ENCODE assay signal across 9 mouse cellular contexts in genomic region chr2:165417291-165417690, GRCm38 (mm10). TPM values are rescaled to one million over a fixed set of nuclear protein-coding genes. Genes with fewer than 3 reads are reported as not detected.
DNase-seq lines count a peak whose midpoint lies in the region; ATAC-seq and TF ChIP-seq lines count a peak whose summit lies in the region.
"Had no signal": no experiment of that assay in that cellular context is flagged by ENCODE, and none has a peak within 500 bp of the region (broad histone marks: within the 10 kb centered on the region; RNA-seq: fewer than 3 reads in every experiment).

No protein-coding gene starts in this region.

- H3K4me2 ChIP-seq in kidney, embryonic 14.5 days (replicated peaks; ENCODE audit: low read depth, low read length): no peak overlapping the region
- H3K4me2 ChIP-seq in hindbrain, embryonic 11.5 days (replicated peaks; ENCODE audit: low read depth, low read length): no peak overlapping the region
- no peak overlapping the region for H3K4me2 ChIP-seq in midbrain, postnatal 0 days (ENCODE audit: low read depth, low read length, poor library complexity, severe bottlenecking)

- no peak for ATAC-seq in kidney, embryonic 14.5 days (ENCODE audit: low FRiP score, low TSS enrichment)
- no peak for ATAC-seq in hindbrain, embryonic 11.5 days (ENCODE audit: low FRiP score)
- peak; percentile 53; the same call in 1 of the 2 replicates for ATAC-seq in midbrain, postnatal 0 days (ENCODE audit: low FRiP score)

- no peaks in the 10 kb centered on the region for H3K9me3 ChIP-seq in kidney, embryonic 14.5 days (ENCODE audit: control insufficient read depth, low read length)
- no peaks in the 10 kb centered on the region for H3K9me3 ChIP-seq in hindbrain, embryonic 11.5 days (ENCODE audit: control insufficient read depth, low read length)
- no peaks in the 10 kb centered on the region for H3K9me3 ChIP-seq in midbrain, postnatal 0 days (ENCODE audit: low read length)

- peak; percentile 66 for DNase-seq in kidney, adult 11 months
- DNase-seq in cerebellum, postnatal 36 days: peak; percentile 38 to 56
- peak; percentile 20 for DNase-seq in hindbrain, embryonic 11.5 days (ENCODE audit: low spot score)
- peak; percentile 67 to 70 for DNase-seq in left cerebral cortex, adult 18-20 months (ENCODE audit: low spot score in 2 of 2)
- DNase-seq in midbrain, postnatal 0 days (ENCODE audit: low spot score): peak; percentile 82
- DNase-seq in thymus, postnatal 4 days: no peak
- no peak for DNase-seq in spleen, postnatal 14 days (ENCODE audit: low spot score in 2 of 2)

- no peaks in the 10 kb centered on the region for H3K27me3 ChIP-seq in kidney, embryonic 14.5 days (ENCODE audit: control insufficient read depth, insufficient read depth, low read length)
- no peaks in the 10 kb centered on the region for H3K27me3 ChIP-seq in hindbrain, embryonic 11.5 days (ENCODE audit: control insufficient read depth, insufficient read depth, low read length)
- H3K27me3 ChIP-seq in midbrain, postnatal 0 days (ENCODE audit: insufficient read depth, low read length): no peaks in the 10 kb centered on the region

- H3K4me1 ChIP-seq in kidney, embryonic 14.5 days (ENCODE audit: control insufficient read depth, insufficient read depth, low read length): 0 out of 2 replicates have a peak, but pooled peaks cover 3% of the 10 kb centered on the region
- H3K4me1 ChIP-seq in hindbrain, embryonic 11.5 days (replicated peaks; ENCODE audit: control insufficient read depth, insufficient read depth, low read length): no peaks in the 10 kb centered on the region; the same call in 1 of the 2 replicates
- H3K4me1 ChIP-seq in midbrain, postnatal 0 days (ENCODE audit: insufficient read depth, low read length): peaks cover 3% of the 10 kb centered on the region; the same call in 1 of the 2 replicates

- TF ChIP-seq CTCF in midbrain, postnatal 0 days (IDR thresholded peaks at IDR 0.05): no peak

- H3K27ac ChIP-seq in kidney, embryonic 14.5 days (ENCODE audit: low read depth, low read length): no peak overlapping the region
- H3K27ac ChIP-seq in hindbrain, embryonic 11.5 days (ENCODE audit: low read depth, low read length): no peak overlapping the region
- no peak overlapping the region for H3K27ac ChIP-seq in midbrain, postnatal 0 days (ENCODE audit: low read depth, low read length)

- no peak overlapping the region for H3K4me3 ChIP-seq in kidney, embryonic 14.5 days (ENCODE audit: low read length)
- no peak overlapping the region for H3K4me3 ChIP-seq in hindbrain, embryonic 11.5 days (ENCODE audit: low read depth, low read length)
- H3K4me3 ChIP-seq in midbrain, postnatal 0 days (ENCODE audit: low read depth, low read length): no peak overlapping the region

- H3K9ac ChIP-seq in kidney, embryonic 14.5 days (ENCODE audit: low read depth, low read length): no peak overlapping the region
- no peak overlapping the region for H3K9ac ChIP-seq in hindbrain, embryonic 11.5 days (ENCODE audit: low read depth, low read length)
- no peak overlapping the region for H3K9ac ChIP-seq in midbrain, postnatal 0 days (replicated peaks; ENCODE audit: low read length, poor library complexity, severe bottlenecking)

- 70% methylated on average over 7 of the region's 7 CpGs for WGBS in kidney, embryonic 14.5 days
- 60% methylated on average over 7 of the region's 7 CpGs for WGBS in hindbrain, embryonic 11.5 days
- WGBS in midbrain, postnatal 0 days: 33% methylated on average over 7 of the region's 7 CpGs

- H3K36me3 ChIP-seq in kidney, embryonic 14.5 days (ENCODE audit: control insufficient read depth, insufficient read depth, low read length): no peaks in the 10 kb centered on the region
- H3K36me3 ChIP-seq in hindbrain, embryonic 11.5 days (ENCODE audit: control insufficient read depth, insufficient read depth, low read length): no peaks in the 10 kb centered on the region
- H3K36me3 ChIP-seq in midbrain, postnatal 0 days (ENCODE audit: insufficient read depth, low read length): no peaks in the 10 kb centered on the region

RNA-seq across cellular contexts. Expression of gene Ocstamp, which starts 17.1 kb away (rescaled TPM):
- polyA plus RNA-seq in kidney, embryonic 14.5 days (2014; fragmentation: Nextera tagmentation; extraction: Ambion mirVana): 0.07 and 0.09 TPM in 2 replicates
- 0.06 TPM in 1 of 2 replicates, not detected in the other for polyA plus RNA-seq in hindbrain, embryonic 11.5 days (2014; fragmentation: Nextera tagmentation; extraction: Ambion mirVana)
- total RNA-seq in left cerebral cortex, adult 18-20 months (2021): not detected
- not detected in 2 replicates for total RNA-seq in midbrain, postnatal 0 days (2014; rRNA removed)
- polyA plus RNA-seq in midbrain, postnatal 0 days (2015; fragmentation: Nextera tagmentation; extraction: Ambion mirVana): 0.04 and 0.06 TPM in 2 replicates
- total RNA-seq: MEL had no signal

RNA-seq across cellular contexts. Expression of gene Zfp334, which starts 29.2 kb away (rescaled TPM):
- polyA plus RNA-seq in kidney, embryonic 14.5 days (2014; fragmentation: Nextera tagmentation; extraction: Ambion mirVana): 7.9 and 13.9 TPM in 2 replicates
- polyA plus RNA-seq in hindbrain, embryonic 11.5 days (2014; fragmentation: Nextera tagmentation; extraction: Ambion mirVana): 19.6 and 21.2 TPM in 2 replicates
- total RNA-seq in left cerebral cortex, adult 18-20 months (2021): 10 to 100 TPM; 16.1 to 17.4 TPM
- total RNA-seq in midbrain, postnatal 0 days (2014; rRNA removed): 15.1 and 18.2 TPM in 2 replicates
- 4.2 TPM in 2 replicates for polyA plus RNA-seq in midbrain, postnatal 0 days (2015; fragmentation: Nextera tagmentation; extraction: Ambion mirVana)
- total RNA-seq: MEL had no signal

RNA-seq across cellular contexts. Expression of gene Zfp663, which starts 48.8 kb away (rescaled TPM):
- 0.67 and 0.88 TPM in 2 replicates for polyA plus RNA-seq in kidney, embryonic 14.5 days (2014; fragmentation: Nextera tagmentation; extraction: Ambion mirVana)
- 7.0 and 7.6 TPM in 2 replicates for polyA plus RNA-seq in hindbrain, embryonic 11.5 days (2014; fragmentation: Nextera tagmentation; extraction: Ambion mirVana)
- not detected for total RNA-seq in left cerebral cortex, adult 18-20 months (2021)
- total RNA-seq in midbrain, postnatal 0 days (2014; rRNA removed): 4.8 and 10.2 TPM in 2 replicates
- 3.8 and 4.3 TPM in 2 replicates for polyA plus RNA-seq in midbrain, postnatal 0 days (2015; fragmentation: Nextera tagmentation; extraction: Ambion mirVana)
- total RNA-seq: MEL had no signal

RNA-seq across cellular contexts. Expression of gene Slc13a3, which starts 55.7 kb away (rescaled TPM):
- polyA plus RNA-seq in kidney, embryonic 14.5 days (2014; fragmentation: Nextera tagmentation; extraction: Ambion mirVana): 0.24 and 0.42 TPM in 2 replicates
- 0.14 and 0.17 TPM in 2 replicates for polyA plus RNA-seq in hindbrain, embryonic 11.5 days (2014; fragmentation: Nextera tagmentation; extraction: Ambion mirVana)
- 10 to 100 TPM; 17.5 to 21.1 TPM for total RNA-seq in left cerebral cortex, adult 18-20 months (2021)
- total RNA-seq in midbrain, postnatal 0 days (2014; rRNA removed): 25.5 and 32.1 TPM in 2 replicates
- polyA plus RNA-seq in midbrain, postnatal 0 days (2015; fragmentation: Nextera tagmentation; extraction: Ambion mirVana): 17.4 and 20.3 TPM in 2 replicates
- total RNA-seq: MEL had no signal

Comparison
In these comparisons a context has a peak if more than half of its experiments do, and no peak if none do; other contexts are left out.
1. DNase-seq: peak in kidney, adult 11 months (single experiment), cerebellum, postnatal 36 days (2 of 2), hindbrain, embryonic 11.5 days (single experiment), left cerebral cortex, adult 18-20 months (2 of 2) and midbrain, postnatal 0 days (single experiment); none in thymus, postnatal 4 days (single experiment) and spleen, postnatal 14 days (0 of 2).